Mouse (Mus musculus) lung, embryonic 14.5 days (tissue): ENCODE results near the gene Umod. TPM values are rescaled to one million over a fixed set of nuclear protein-coding genes. Genes with fewer than 3 reads are reported as not detected.
A peak's percentile ranks its signal among the peaks of the same experiment; 100 is the strongest.

Experiments used
- ATAC-seq: fragments of 200-750 bp; cut with Nextera tagmentation; 2 replicates; pipeline ENCODE4 v1.8.0; 2017; ENCODE audit warnings: mild to moderate bottlenecking, moderate TSS enrichment, moderate library complexity; ENCODE audit not compliant: insufficient read depth
- DNase-seq: peaks from one replicate; pipeline ENCODE4 v3.0.0-alpha.2; 2015
- H3K27ac ChIP-seq: fragments of 300-500 bp; sonication (generic); 2 replicates; pipeline ENCODE4 v1.5.1; 2014; ENCODE audit warnings: low read depth, mild to moderate bottlenecking, moderate library complexity
- H3K27me3 ChIP-seq: fragments of 300-500 bp; sonication (generic); 2 replicates; pipeline ENCODE4 v1.6.1; 2014; ENCODE audit warnings: low read length, control low read depth; ENCODE audit not compliant: insufficient read depth
- H3K36me3 ChIP-seq: fragments of 300-500 bp; sonication (generic); 2 replicates; pipeline ENCODE4 v1.6.1; 2014; ENCODE audit warnings: control low read depth; ENCODE audit not compliant: insufficient read depth
- H3K4me1 ChIP-seq: fragments of 300-500 bp; sonication (generic); 2 replicates; pipeline ENCODE4 v1.6.1; 2014; ENCODE audit warnings: antibody characterized with exemption, control low read depth; ENCODE audit not compliant: insufficient read depth
- H3K4me2 ChIP-seq: fragments of 300-500 bp; sonication (generic); 2 replicates; pipeline ENCODE4 v1.6.1; 2014; ENCODE audit warnings: mild to moderate bottlenecking
- H3K4me3 ChIP-seq: fragments of 300-500 bp; sonication (generic); 2 replicates; pipeline ENCODE4 v1.5.1; 2014; ENCODE audit warnings: low read depth, low read length
- H3K9ac ChIP-seq: fragments of 300-500 bp; sonication (generic); 2 replicates; pipeline ENCODE4 v1.6.1; 2014
- H3K9me3 ChIP-seq: fragments of 300-500 bp; sonication (generic); 2 replicates; pipeline ENCODE4 v1.6.1; 2016; ENCODE audit warnings: low read depth, low read length, control low read depth
- CTCF ChIP-seq: IDR thresholded peaks from 2 replicates; pipeline ENCODE4 v1.5.1; 2016; ENCODE audit warnings: antibody characterized with exemption, low read depth
- WGBS: fragments of 180-500 bp; shearing (Covaris S2); extraction: QIAGEN DNeasy Blood & Tissue Kit; methylation state at CpG from one replicate; pipeline ENCODE4 v1.1.7; 2014; 5-methylcytosine and 5-hydroxymethylcytosine counted together
- polyA plus RNA-seq: library from polyadenylated mRNA; unstranded; fragments of >200 nt; fragmentation: Nextera tagmentation; extraction: Ambion mirVana; gene quantifications from 2 replicates; pipeline ENCODE4 v1.2.1, GENCODE M21; 2014

Gene Umod
- polyA plus RNA-seq, 1 experiment from 2014 or later, result not detected

DNA sequence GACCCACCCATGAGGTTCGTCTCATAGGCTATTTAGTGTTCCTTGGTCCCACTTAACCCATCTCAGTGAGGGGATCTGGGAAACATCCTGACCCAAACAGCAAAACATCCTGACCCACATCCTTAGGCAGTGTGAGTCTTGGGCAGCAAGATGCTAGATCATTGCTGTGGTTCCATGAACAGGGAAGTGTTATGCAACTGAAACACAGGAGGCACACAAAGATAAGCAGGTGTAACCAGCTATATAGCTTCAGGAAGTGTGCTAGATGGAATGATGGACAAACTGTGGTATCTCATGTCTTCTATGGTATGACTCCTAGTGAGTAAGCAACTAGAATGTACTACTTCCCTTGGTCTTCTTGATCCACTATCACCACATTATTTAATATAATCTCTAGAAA is 37.1 kb downstream of the Umod start:
- H3K27ac ChIP-seq, result no peak overlapping the region
- no peak for DNase-seq
- 79% methylated on average over 1 of the region's 1 CpGs for WGBS
- H3K9me3 ChIP-seq, result no peaks in the 10 kb centered on the region
- no peaks in the 10 kb centered on the region for H3K27me3 ChIP-seq
- H3K9ac ChIP-seq, result no peak overlapping the region
- no peak for TF ChIP-seq CTCF
- H3K4me2 ChIP-seq, result no peak overlapping the region
- H3K4me1 ChIP-seq, result no peaks in the 10 kb centered on the region
- no peak for ATAC-seq
- no peak overlapping the region for H3K4me3 ChIP-seq
- no peaks in the 10 kb centered on the region for H3K36me3 ChIP-seq

- Histone ChIP-seq H3K4me1 (no peaks in the 10 kb centered on the region), H3K9me3 (no peaks in the 10 kb centered on the region), H3K27me3 (no peaks in the 10 kb centered on the region), H3K36me3 (no peaks in the 10 kb centered on the region), H3K27ac (no peak overlapping the region), H3K9ac (no peak overlapping the region), H3K4me2 (no peak overlapping the region), H3K4me3 (no peak overlapping the region)
- peak; percentile 51 for DNase-seq
- no peak for ATAC-seq
- 18% methylated on average over 6 of the region's 6 CpGs for WGBS
- TF ChIP-seq CTCF, result peak; percentile 50
Measured at GRCm38 (mm10) chr7:119427180-119427616, 51.9 kb downstream of the Umod start.

DNA sequence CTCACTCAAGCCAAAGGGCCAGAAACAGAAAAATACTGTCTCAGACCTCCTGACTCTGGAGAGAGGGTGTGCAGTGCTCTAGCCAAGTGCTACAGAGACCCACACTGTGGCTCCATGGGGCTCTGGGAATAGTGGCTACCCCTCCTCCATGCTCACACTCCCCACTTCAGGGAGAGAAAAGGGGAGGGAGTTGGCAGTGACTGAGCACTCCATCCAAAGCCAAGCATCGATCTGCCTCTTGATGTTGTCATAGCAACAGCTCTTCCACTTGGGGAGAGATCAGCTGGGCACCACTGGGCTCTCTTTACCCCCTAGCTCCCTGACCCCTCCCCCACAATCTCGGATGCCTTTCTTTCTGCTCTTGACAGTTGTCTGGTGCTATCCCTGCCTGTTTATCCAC is 58.4 kb downstream of the Umod start:
- Histone ChIP-seq H3K27ac (no peak overlapping the region), H3K27me3 (no peaks in the 10 kb centered on the region), H3K36me3 (no peaks in the 10 kb centered on the region), H3K9ac (no peak overlapping the region), H3K4me3 (no peak overlapping the region), H3K4me1 (no peaks in the 10 kb centered on the region), H3K9me3 (no peaks in the 10 kb centered on the region), H3K4me2 (no peak overlapping the region)
- ATAC-seq (no peak), DNase-seq (no peak)
- WGBS, result 4% methylated on average over 2 of the region's 2 CpGs
- no peak for TF ChIP-seq CTCF

- no peaks in the 10 kb centered on the region for H3K27me3 ChIP-seq
- H3K4me1 ChIP-seq, result no peaks in the 10 kb centered on the region
- no peak overlapping the region for H3K9ac ChIP-seq
- 63% methylated on average over 1 of the region's 1 CpGs for WGBS
- H3K36me3 ChIP-seq, result no peaks in the 10 kb centered on the region
- no peak overlapping the region for H3K4me2 ChIP-seq
- no peaks in the 10 kb centered on the region for H3K9me3 ChIP-seq
- no peak for ATAC-seq
- no peak overlapping the region for H3K27ac ChIP-seq
- no peak for TF ChIP-seq CTCF
- no peak for DNase-seq
- no peak overlapping the region for H3K4me3 ChIP-seq
Measured at GRCm38 (mm10) chr7:119418523-119418922, 60.6 kb downstream of the Umod start.

Other genes with a start within 250 kb of the Umod start
- not detected in 2 replicates for gene Gp2, start 20.0 kb downstream of the Umod start, polyA plus RNA-seq
- 0.32 TPM in 1 of 2 replicates, not detected in the other for gene Acsm5, start 40.2 kb upstream of the Umod start, polyA plus RNA-seq
- gene Pdilt, start 44.2 kb upstream of the Umod start, polyA plus RNA-seq, result 0.11 TPM in 1 of 2 replicates, not detected in the other
- gene Acsm2, start 75.1 kb upstream of the Umod start, polyA plus RNA-seq, result not detected in 2 replicates
- 2.0 and 2.5 TPM in 2 replicates for gene Acsm1, start 127.7 kb upstream of the Umod start, polyA plus RNA-seq
- not detected in 2 replicates for gene Acsm4, start 210.7 kb upstream of the Umod start, polyA plus RNA-seq
- gene Thumpd1, start 241.5 kb upstream of the Umod start, polyA plus RNA-seq, result 86.8 and 90.6 TPM in 2 replicates